Mouse (Mus musculus): Measurements from ENCODE around the gene Gng12. TPM values are rescaled to one million over a fixed set of nuclear protein-coding genes. Genes with fewer than 3 reads are reported as not detected.

Gng12 gene
- polyA plus RNA-seq, 1 experiment, result 91.5 TPM

- Histone ChIP-seq H3K4me3 (ENCODE audit: insufficient read depth, low read length) (no peak overlapping the region), H3K27ac (ENCODE audit: insufficient read depth, low read depth, low read length) (no peak overlapping the region), H3K4me1 (ENCODE audit: control insufficient read depth, insufficient read depth, low read length) (peaks cover 29% of the 10 kb centered on the region)
- TF ChIP-seq POLR2A (IDR thresholded peaks at IDR 0.05; ENCODE audit: borderline replicate concordance, low read depth, low read length) (no peak), CTCF (IDR thresholded peaks at IDR 0.05; ENCODE audit: low read depth, low read length) (no peak)
Observed at GRCm38 (mm10) chr6:66894999-66895398, 1.2 kb upstream of the Gng12 start.

GRCm38 (mm10) chr6:66896921-66897645, 886 bp downstream of the Gng12 start:
- Histone ChIP-seq H3K4me3 (ENCODE audit: insufficient read depth, low read length) (peak overlapping the region; percentile 83), H3K27ac (ENCODE audit: insufficient read depth, low read depth, low read length) (peak overlapping the region; percentile 45), H3K4me1 (ENCODE audit: control insufficient read depth, insufficient read depth, low read length) (peaks cover 19% of the 10 kb centered on the region)
- TF ChIP-seq CTCF (IDR thresholded peaks at IDR 0.05; ENCODE audit: low read depth, low read length) (no peak), POLR2A (IDR thresholded peaks at IDR 0.05; ENCODE audit: borderline replicate concordance, low read depth, low read length) (no peak)

- H3K4me3 ChIP-seq (ENCODE audit: insufficient read depth, low read length), result peak overlapping the region; percentile 83
- peaks cover 17% of the 10 kb centered on the region for H3K4me1 ChIP-seq (ENCODE audit: control insufficient read depth, insufficient read depth, low read length)
- no peak overlapping the region; the same call in 1 of the 2 replicates for H3K27ac ChIP-seq (ENCODE audit: insufficient read depth, low read depth, low read length)
- no peak for TF ChIP-seq POLR2A (IDR thresholded peaks at IDR 0.05; ENCODE audit: borderline replicate concordance, low read depth, low read length)
- TF ChIP-seq CTCF (IDR thresholded peaks at IDR 0.05; ENCODE audit: low read depth, low read length), result no peak
Observed at GRCm38 (mm10) chr6:66897994-66898393, 1.8 kb downstream of the Gng12 start.

GRCm38 (mm10) chr6:66901926-66902325, 5.7 kb downstream of the Gng12 start:
- Histone ChIP-seq H3K4me3 (ENCODE audit: insufficient read depth, low read length) (no peak overlapping the region), H3K27ac (ENCODE audit: insufficient read depth, low read depth, low read length) (no peak overlapping the region), H3K4me1 (ENCODE audit: control insufficient read depth, insufficient read depth, low read length) (peaks cover 31% of the 10 kb centered on the region)
- TF ChIP-seq POLR2A (IDR thresholded peaks at IDR 0.05; ENCODE audit: borderline replicate concordance, low read depth, low read length) (no peak), CTCF (IDR thresholded peaks at IDR 0.05; ENCODE audit: low read depth, low read length) (no peak)

- peaks cover 33% of the 10 kb centered on the region for H3K4me1 ChIP-seq (ENCODE audit: control insufficient read depth, insufficient read depth, low read length)
- H3K4me3 ChIP-seq (ENCODE audit: insufficient read depth, low read length), result no peak overlapping the region
- TF ChIP-seq CTCF (IDR thresholded peaks at IDR 0.05; ENCODE audit: low read depth, low read length) (no peak), POLR2A (IDR thresholded peaks at IDR 0.05; ENCODE audit: borderline replicate concordance, low read depth, low read length) (no peak)
- H3K27ac ChIP-seq (ENCODE audit: insufficient read depth, low read depth, low read length), result no peak overlapping the region
Observed at GRCm38 (mm10) chr6:66903206-66903605, 7.0 kb downstream of the Gng12 start.

GRCm38 (mm10) chr6:66903720-66904119, 7.5 kb downstream of the Gng12 start:
- Histone ChIP-seq H3K27ac (ENCODE audit: insufficient read depth, low read depth, low read length) (no peak overlapping the region), H3K4me1 (ENCODE audit: control insufficient read depth, insufficient read depth, low read length) (peaks cover 37% of the 10 kb centered on the region), H3K4me3 (ENCODE audit: insufficient read depth, low read length) (no peak overlapping the region)
- TF ChIP-seq POLR2A (IDR thresholded peaks at IDR 0.05; ENCODE audit: borderline replicate concordance, low read depth, low read length) (no peak), CTCF (IDR thresholded peaks at IDR 0.05; ENCODE audit: low read depth, low read length) (no peak)

GRCm38 (mm10) chr6:66906244-66906643, 10.0 kb downstream of the Gng12 start:
- no peak overlapping the region for H3K27ac ChIP-seq (ENCODE audit: insufficient read depth, low read depth, low read length)
- H3K4me1 ChIP-seq (ENCODE audit: control insufficient read depth, insufficient read depth, low read length), result peaks cover 56% of the 10 kb centered on the region
- TF ChIP-seq POLR2A (IDR thresholded peaks at IDR 0.05; ENCODE audit: borderline replicate concordance, low read depth, low read length) (no peak), CTCF (IDR thresholded peaks at IDR 0.05; ENCODE audit: low read depth, low read length) (no peak)
- H3K4me3 ChIP-seq (ENCODE audit: insufficient read depth, low read length), result no peak overlapping the region

GRCm38 (mm10) chr6:66908327-66908973, 12.3 kb downstream of the Gng12 start:
- TF ChIP-seq CTCF (IDR thresholded peaks at IDR 0.05; ENCODE audit: low read depth, low read length) (no peak), POLR2A (IDR thresholded peaks at IDR 0.05; ENCODE audit: borderline replicate concordance, low read depth, low read length) (no peak)
- peaks cover 52% of the 10 kb centered on the region for H3K4me1 ChIP-seq (ENCODE audit: control insufficient read depth, insufficient read depth, low read length)
- no peak overlapping the region for H3K27ac ChIP-seq (ENCODE audit: insufficient read depth, low read depth, low read length)
- H3K4me3 ChIP-seq (ENCODE audit: insufficient read depth, low read length), result no peak overlapping the region

- H3K4me3 ChIP-seq (ENCODE audit: insufficient read depth, low read length), result no peak overlapping the region
Observed at GRCm38 (mm10) chr6:66910493-66911435, 14.6 kb downstream of the Gng12 start.

More at GRCm38 (mm10) chr6:66910493-66911435, 14.6 kb downstream of the Gng12 start:
- no peak for TF ChIP-seq POLR2A (IDR thresholded peaks at IDR 0.05; ENCODE audit: borderline replicate concordance, low read depth, low read length)
- Histone ChIP-seq H3K4me1 (ENCODE audit: control insufficient read depth, insufficient read depth, low read length) (peaks cover 37% of the 10 kb centered on the region), H3K27ac (ENCODE audit: insufficient read depth, low read depth, low read length) (no peak overlapping the region)

All from bone marrow macrophage, adult 2 months (primary cell).